Mouse (Mus musculus) liver, embryonic 11.5 days (tissue): ENCODE data around the gene Afg3l1. TPM values are rescaled to one million over a fixed set of nuclear protein-coding genes. Genes with fewer than 3 reads are reported as not detected.
"Not testable (repeated sequence)": the region's sequence is repeated elsewhere in the genome, so short reads cannot be mapped to it uniquely, and the experiment has no call there.

Experiments
- ATAC-seq: fragments of 200-750 bp; cut with Nextera tagmentation; replicated peaks from 2 replicates; pipeline ENCODE4 v1.8.0; 2017; ENCODE audit warnings: moderate number of reproducible peaks, mild to moderate bottlenecking, moderate TSS enrichment, moderate library complexity; ENCODE audit not compliant: low FRiP score
- DNase-seq: peaks from one replicate; pipeline ENCODE4 v3.0.0-alpha.2; 2017; ENCODE audit warnings: low spot score
- H3K27ac ChIP-seq: fragments of 300-500 bp; sonication (generic); 2 replicates; pipeline ENCODE4 v1.5.1; 2014; ENCODE audit warnings: mild to moderate bottlenecking, low read depth, low read length, control low read depth
- H3K27me3 ChIP-seq: fragments of 300-500 bp; sonication (generic); replicated peaks from 2 replicates; pipeline ENCODE4 v1.6.1; 2014; ENCODE audit warnings: low read length, mixed read lengths; ENCODE audit not compliant: control insufficient read depth, insufficient read depth
- H3K36me3 ChIP-seq: fragments of 300-500 bp; sonication (generic); 2 replicates; pipeline ENCODE4 v1.6.1; 2014; ENCODE audit warnings: mild to moderate bottlenecking, low read length, moderate library complexity, mixed read lengths; ENCODE audit not compliant: control insufficient read depth, insufficient read depth
- H3K4me1 ChIP-seq: fragments of 300-500 bp; sonication (generic); replicated peaks from 2 replicates; pipeline ENCODE4 v1.6.1; 2014; ENCODE audit warnings: low read length, mixed read lengths; ENCODE audit not compliant: control insufficient read depth, insufficient read depth
- H3K4me2 ChIP-seq: fragments of 300-500 bp; sonication (generic); 2 replicates; pipeline ENCODE4 v1.6.1; 2014; ENCODE audit warnings: mild to moderate bottlenecking, control low read depth, moderate library complexity
- H3K4me3 ChIP-seq: fragments of 300-500 bp; sonication (generic); 2 replicates; pipeline ENCODE4 v1.5.1; 2014; ENCODE audit warnings: low read depth, low read length, control low read depth
- H3K9ac ChIP-seq: fragments of 300-500 bp; sonication (generic); 2 replicates; pipeline ENCODE4 v1.6.1; 2014; ENCODE audit warnings: low read depth, low read length, control low read depth
- H3K9me3 ChIP-seq: fragments of 300-500 bp; sonication (generic); 2 replicates; pipeline ENCODE4 v1.6.1; 2016; ENCODE audit warnings: low read length, inconsistent platforms, mixed read lengths; ENCODE audit not compliant: control insufficient read depth
- WGBS: fragments of 180-500 bp; shearing (Covaris S2); extraction: QIAGEN DNeasy Blood & Tissue Kit; methylation state at CpG from one replicate; pipeline ENCODE4 v1.1.7; 2014; 5-methylcytosine and 5-hydroxymethylcytosine counted together
- polyA plus RNA-seq: library from polyadenylated mRNA; unstranded; fragments of >200 nt; fragmentation: Nextera tagmentation; extraction: Ambion mirVana; gene quantifications from 2 replicates; pipeline ENCODE4 v1.2.1, GENCODE M21; 2014

Gene Afg3l1
- polyA plus RNA-seq, 1 experiment from 2014 or later: 43.0 TPM

DNA sequence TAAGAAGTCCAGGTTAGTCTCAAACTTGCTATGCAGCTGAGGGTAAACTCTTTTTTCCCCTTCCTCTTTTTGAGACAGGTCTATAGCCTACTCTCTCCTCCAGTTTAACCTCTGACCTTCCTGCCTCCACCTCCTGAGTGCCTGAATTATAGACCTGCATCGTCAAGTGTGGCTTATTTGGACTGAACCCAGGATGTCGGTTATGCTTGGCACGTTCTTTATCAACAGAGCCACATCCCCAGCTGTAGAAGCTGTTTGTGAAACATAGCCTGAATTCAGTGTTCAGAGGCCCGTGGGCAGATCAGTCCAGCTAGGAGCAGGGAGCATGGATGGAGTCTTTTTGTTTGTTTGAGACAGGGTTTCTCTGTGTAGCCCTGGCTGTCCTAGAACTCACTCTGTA lies 25.6 kb upstream of the Afg3l1 start:
- H3K9ac ChIP-seq: no peak overlapping the region

GRCm38 (mm10) chr8:123453291-123453690 lies 24.4 kb upstream of the Afg3l1 start:
- Histone ChIP-seq H3K4me1 (peaks cover 16% of the 10 kb centered on the region), H3K9me3 (no peaks in the 10 kb centered on the region), H3K9ac (no peak overlapping the region), H3K4me2 (no peak overlapping the region), H3K27ac (no peak overlapping the region), H3K36me3 (peaks cover 32% of the 10 kb centered on the region), H3K27me3 (no peaks in the 10 kb centered on the region), H3K4me3 (no peak overlapping the region)
- ATAC-seq (no peak), DNase-seq (no peak)
- WGBS: 78% methylated on average over 7 of the region's 7 CpGs

More for the DNA sequence above, 25.6 kb upstream of the Afg3l1 start:
- Histone ChIP-seq H3K36me3 (peaks cover 25% of the 10 kb centered on the region), H3K27ac (no peak overlapping the region), H3K4me1 (peaks cover 16% of the 10 kb centered on the region), H3K27me3 (no peaks in the 10 kb centered on the region), H3K9me3 (no peaks in the 10 kb centered on the region), H3K4me2 (no peak overlapping the region), H3K4me3 (no peak overlapping the region)
- ATAC-seq (no peak), DNase-seq (no peak)
- 50% methylated on average over 4 of the region's 4 CpGs for WGBS

- H3K4me2 ChIP-seq: no peak overlapping the region
- H3K9ac ChIP-seq: no peak overlapping the region
- 81% methylated on average over 5 of the region's 5 CpGs for WGBS
- no peaks in the 10 kb centered on the region for H3K9me3 ChIP-seq
- DNase-seq: no peak
- H3K4me1 ChIP-seq: peaks cover 16% of the 10 kb centered on the region
- no peak overlapping the region for H3K27ac ChIP-seq
- no peak for ATAC-seq
- H3K4me3 ChIP-seq: no peak overlapping the region
- peaks cover 38% of the 10 kb centered on the region for H3K36me3 ChIP-seq
- no peaks in the 10 kb centered on the region for H3K27me3 ChIP-seq
Observed at GRCm38 (mm10) chr8:123453951-123454350, 23.8 kb upstream of the Afg3l1 start.

- Histone ChIP-seq H3K4me1 (peaks cover 16% of the 10 kb centered on the region), H3K4me2 (no peak overlapping the region), H3K36me3 (peaks cover 41% of the 10 kb centered on the region), H3K9ac (no peak overlapping the region), H3K27ac (no peak overlapping the region), H3K27me3 (no peaks in the 10 kb centered on the region), H3K4me3 (no peak overlapping the region), H3K9me3 (no peaks in the 10 kb centered on the region)
- no peak for ATAC-seq
- WGBS: 65% methylated on average over 6 of the region's 6 CpGs
- no peak for DNase-seq
Observed at GRCm38 (mm10) chr8:123454559-123454958, 23.1 kb upstream of the Afg3l1 start.

DNA sequence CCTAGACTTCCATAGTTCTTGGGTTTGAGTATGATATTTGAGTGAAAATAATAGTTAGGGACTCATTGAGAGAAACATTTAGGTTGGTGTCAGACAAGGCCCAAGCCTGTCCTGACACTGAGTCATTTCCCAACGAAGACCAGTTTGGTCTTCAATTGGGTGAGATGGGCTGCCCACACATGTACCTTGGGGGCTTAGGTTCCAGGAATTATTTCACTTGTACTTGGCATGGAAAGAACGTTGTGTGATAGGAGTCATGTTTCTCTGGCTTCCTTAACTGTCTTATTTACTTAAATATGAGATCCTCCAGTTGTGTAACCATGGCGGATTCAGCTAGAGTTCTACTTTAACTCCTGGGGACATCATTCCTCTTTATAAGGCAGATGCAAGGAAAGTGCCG lies 14.1 kb upstream of the Afg3l1 start:
- peaks cover 11% of the 10 kb centered on the region for H3K36me3 ChIP-seq

GRCm38 (mm10) chr8:123467476-123467875 lies 10.2 kb upstream of the Afg3l1 start:
- Histone ChIP-seq H3K9me3 (no peaks in the 10 kb centered on the region), H3K4me1 (no peaks in the 10 kb centered on the region), H3K4me2 (no peak overlapping the region), H3K36me3 (no peaks in the 10 kb centered on the region; the same call in 1 of the 2 replicates), H3K27ac (no peak overlapping the region), H3K4me3 (no peak overlapping the region), H3K9ac (no peak overlapping the region), H3K27me3 (no peaks in the 10 kb centered on the region)
- 64% methylated on average over 3 of the region's 3 CpGs for WGBS
- no peak for DNase-seq
- ATAC-seq: no peak

More for the DNA sequence above, 14.1 kb upstream of the Afg3l1 start:
- Histone ChIP-seq H3K9me3 (no peaks in the 10 kb centered on the region), H3K4me3 (no peak overlapping the region), H3K4me2 (no peak overlapping the region), H3K4me1 (no peaks in the 10 kb centered on the region), H3K27ac (no peak overlapping the region), H3K27me3 (no peaks in the 10 kb centered on the region), H3K9ac (no peak overlapping the region)
- ATAC-seq (no peak), DNase-seq (no peak)
- 80% methylated on average over 4 of the region's 4 CpGs for WGBS

DNA sequence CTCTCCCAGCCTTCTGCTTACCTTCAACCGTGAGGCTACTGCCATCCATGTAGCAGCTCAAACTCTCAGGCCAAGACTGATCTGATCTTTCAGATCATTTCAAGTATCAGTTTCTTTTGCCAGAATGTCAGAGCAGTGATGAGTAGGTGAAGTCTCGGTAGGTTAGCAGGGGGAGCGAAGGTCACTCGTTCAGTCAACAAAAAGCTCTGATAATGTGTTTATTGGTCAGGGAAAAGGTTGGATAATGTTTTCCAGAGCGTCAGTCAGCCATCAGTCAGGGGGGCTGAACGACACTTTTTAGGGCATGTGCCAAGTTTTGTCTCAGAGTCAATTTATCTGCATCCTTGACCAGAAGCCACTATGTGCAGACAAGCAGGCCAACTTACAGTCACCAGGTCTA lies 4.7 kb upstream of the Afg3l1 start:
- not testable (repeated sequence) for H3K36me3 ChIP-seq, H3K27ac ChIP-seq, H3K4me2 ChIP-seq, H3K9me3 ChIP-seq, H3K4me3 ChIP-seq, ATAC-seq, H3K9ac ChIP-seq, H3K27me3 ChIP-seq, H3K4me1 ChIP-seq, DNase-seq
- WGBS: 62% methylated on average over 6 of the region's 6 CpGs

GRCm38 (mm10) chr8:123474549-123474948 lies 3.2 kb upstream of the Afg3l1 start:
- H3K4me2 ChIP-seq, DNase-seq: not testable (repeated sequence)
- WGBS: 52% methylated on average over 5 of the region's 5 CpGs

DNA sequence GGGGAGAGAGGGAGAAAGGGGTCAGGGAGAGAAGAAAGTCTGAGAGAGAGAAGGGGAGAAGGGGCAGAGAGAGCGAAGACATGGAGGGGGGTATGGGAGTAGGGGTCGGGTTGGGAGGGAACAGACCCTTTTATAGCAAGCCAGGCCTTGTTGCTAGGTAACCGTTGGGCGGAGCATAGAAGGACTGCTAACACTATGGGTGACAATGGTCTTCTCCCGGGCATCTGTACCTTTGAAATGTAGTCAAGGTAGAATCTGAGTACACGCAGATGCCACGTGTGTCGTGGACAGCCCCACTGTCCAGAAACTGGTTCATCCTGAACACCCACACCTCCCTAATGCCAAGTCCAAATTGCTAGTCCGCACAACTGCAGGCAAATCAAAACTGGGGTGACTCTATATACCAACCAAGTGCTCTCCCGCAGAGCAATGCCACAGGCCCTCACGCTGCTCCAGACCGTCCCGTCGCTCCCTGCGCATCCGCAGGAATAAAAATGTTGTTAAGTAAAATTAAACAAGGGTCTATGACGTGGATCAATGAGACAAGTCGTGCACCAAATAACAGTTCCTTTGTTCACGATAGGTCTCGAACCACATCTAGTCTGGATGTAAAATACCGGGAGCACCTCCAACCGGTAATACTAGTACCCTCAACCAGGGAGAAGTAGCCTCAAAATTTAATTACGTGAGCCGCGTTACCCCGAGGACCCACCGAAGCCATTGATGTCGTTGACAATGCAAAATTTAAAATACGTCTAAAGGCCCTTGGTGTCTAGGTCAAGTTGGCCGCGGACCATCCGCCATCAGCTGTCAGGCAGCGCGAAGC lies 579 bp upstream of the Afg3l1 start:
- H3K9ac ChIP-seq: peak overlapping the region; percentile 90
- H3K27ac ChIP-seq: peak overlapping the region; percentile 95
- peak overlapping the region; percentile 85 for H3K4me3 ChIP-seq
- ATAC-seq: peak; percentile 45
- no peaks in the 10 kb centered on the region for H3K9me3 ChIP-seq
- DNase-seq: no peak
- H3K36me3 ChIP-seq: peaks cover 3% of the 10 kb centered on the region; the same call in 1 of the 2 replicates
- H3K4me2 ChIP-seq: peak overlapping the region; percentile 97
- H3K27me3 ChIP-seq: no peaks in the 10 kb centered on the region
- H3K4me1 ChIP-seq: peaks cover 19% of the 10 kb centered on the region
- 9% methylated on average over 34 of the region's 34 CpGs for WGBS

More at GRCm38 (mm10) chr8:123474549-123474948, 3.2 kb upstream of the Afg3l1 start:
- not testable (repeated sequence) for ATAC-seq, H3K4me3 ChIP-seq, H3K27me3 ChIP-seq, H3K27ac ChIP-seq, H3K36me3 ChIP-seq, H3K9me3 ChIP-seq
- H3K4me1 ChIP-seq: peaks cover 19% of the 10 kb centered on the region
- H3K9ac ChIP-seq: 0 out of 2 replicates have a peak overlapping the region, but pooled peaks have one; percentile 12
